ENCODE assay signal across 1 mouse cellular context in the genomic region with DNA sequence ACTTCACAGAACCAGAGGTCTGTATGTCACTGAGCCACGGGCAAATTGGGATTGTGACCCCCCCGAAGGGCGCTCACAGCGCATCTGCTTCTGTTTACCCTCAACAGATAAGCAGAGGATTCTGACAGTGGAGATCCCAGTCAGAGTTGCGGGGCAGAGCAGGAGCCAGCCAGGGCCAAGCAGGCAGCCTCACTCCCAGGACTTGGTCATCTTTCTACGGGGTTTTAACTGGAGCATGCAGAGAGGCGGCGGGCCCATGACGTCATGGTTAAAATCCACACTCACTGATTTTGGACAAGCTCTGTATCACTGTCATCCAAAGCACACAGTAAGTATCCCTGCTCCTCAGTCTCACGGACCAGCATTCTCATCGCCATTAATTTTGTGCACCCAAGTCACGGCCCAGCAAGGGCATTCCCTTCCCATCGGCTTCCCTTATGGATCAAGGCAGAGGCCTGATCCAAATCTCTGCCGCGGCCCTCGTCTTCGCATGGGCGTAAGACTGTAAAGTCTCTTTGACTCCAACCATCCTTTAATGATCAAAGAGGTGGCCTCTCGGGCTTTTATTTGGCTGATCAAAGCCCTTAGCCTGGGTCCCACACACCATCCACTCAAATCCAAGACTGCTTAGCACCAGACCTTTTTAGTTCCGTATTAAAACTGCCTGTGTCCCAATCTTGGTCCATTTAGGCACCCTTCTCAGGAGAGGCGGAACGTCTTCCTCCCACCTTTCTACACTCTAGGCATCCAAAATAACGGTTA.
TF ChIP-seq lines count a peak whose summit lies in the region.

No protein-coding gene starts in this region.

TF ChIP-seq in MEL, 35 proteins besides CTCF, POLR2A, EP300 and RAD21 (continued from another document):
- TF ChIP-seq GATA1 (IDR thresholded peaks at IDR 0.05; ENCODE audit: low read depth, low read length) (0 out of 2 replicates have a peak, but pooled peaks have one; percentile 44), ZNF384 (IDR thresholded peaks at IDR 0.05; ENCODE audit: low read depth, low read length) (no peak)
